ENCODE assay signal across 7 mouse cellular contexts in the genomic region with DNA sequence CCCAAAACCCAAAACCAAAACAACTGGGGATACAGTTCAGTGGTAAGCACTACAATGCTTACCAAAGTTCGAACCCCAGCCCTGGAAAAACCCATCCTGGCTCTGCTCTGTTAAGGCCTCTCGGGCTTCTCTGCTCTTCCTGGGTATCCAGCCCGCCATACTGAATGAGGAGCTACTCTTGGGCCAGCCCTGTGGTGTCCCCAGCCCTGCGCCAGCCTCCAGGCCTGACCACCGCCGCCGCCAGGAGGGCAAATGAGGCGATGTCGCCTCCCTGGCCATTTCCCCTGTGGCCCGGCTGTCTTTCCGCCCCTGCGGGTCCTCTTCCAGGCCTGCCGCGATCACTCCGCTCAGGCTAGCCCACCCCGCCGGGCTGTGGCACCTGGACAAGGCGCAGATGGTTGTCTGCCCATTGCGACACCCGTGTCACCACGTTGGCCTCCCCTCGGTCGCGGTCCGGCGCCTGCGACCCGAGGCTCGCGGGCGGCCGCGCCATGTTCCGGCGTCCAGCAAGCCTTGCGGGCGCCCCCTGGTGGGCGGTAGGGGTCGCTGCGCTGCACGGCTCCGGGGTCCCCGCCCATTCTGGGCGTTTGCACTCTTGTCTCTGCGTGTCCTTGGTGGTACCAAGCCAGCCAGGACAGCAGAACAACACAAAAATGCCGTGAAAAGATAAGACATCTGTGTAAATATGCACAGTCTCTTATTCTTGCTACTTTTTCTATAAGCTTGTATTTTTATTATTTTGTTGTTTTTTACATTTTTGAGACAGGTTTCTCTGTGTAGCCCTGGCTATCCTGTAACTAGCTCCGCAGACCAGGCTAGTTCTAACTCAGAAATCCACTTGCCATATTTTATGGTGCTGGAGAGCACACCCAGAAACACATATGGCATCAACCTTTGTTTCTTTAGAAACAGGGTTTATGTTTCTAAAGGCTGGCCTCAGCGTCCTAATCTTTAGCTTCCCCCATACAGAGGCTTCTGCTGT. TPM values are rescaled to one million over a fixed set of nuclear protein-coding genes. Genes with fewer than 3 reads are reported as not detected.
DNase-seq lines count a peak whose midpoint lies in the region; ATAC-seq lines count a peak whose summit lies in the region.

E130311K13Rik (minus strand) TSS at position 595 of the 982 bp plus-strand sequence.

- 5% methylated on average over 48 of the region's 48 CpGs for WGBS in embryonic facial prominence, embryonic 11.5 days
- 4% methylated on average over 46 of the region's 48 CpGs for WGBS in limb, embryonic 11.5 days
- WGBS in midbrain, embryonic 14.5 days, result 4% methylated on average over 47 of the region's 48 CpGs

- 0 out of 2 replicates have a peak within 1 kb of the TSS, but pooled peaks have one; percentile 35 for H3K27ac ChIP-seq in embryonic facial prominence, embryonic 11.5 days (replicated peaks; ENCODE audit: low read depth, low read length)
- 0 out of 2 replicates have a peak within 1 kb of the TSS, but pooled peaks have one; percentile 18 for H3K27ac ChIP-seq in limb, embryonic 11.5 days (replicated peaks; ENCODE audit: low read depth, low read length)
- peak within 1 kb of the TSS; percentile 83 for H3K27ac ChIP-seq in midbrain, embryonic 14.5 days (replicated peaks; ENCODE audit: low read depth, low read length)

- peak; percentile 96 for DNase-seq in adrenal gland, postnatal 14 days
- DNase-seq in embryonic facial prominence, embryonic 11.5 days (ENCODE audit: low spot score), result peak; percentile 93
- peak; percentile 99 for DNase-seq in heart, adult 11 months
- peak; percentile 96 for DNase-seq in kidney, adult 18-20 months
- DNase-seq in limb, embryonic 11.5 days (ENCODE audit: low spot score), result peak; percentile 93
- peak; percentile 96 for DNase-seq in midbrain, embryonic 14.5 days
- peak; percentile 75 to 93 for DNase-seq in spleen, adult 18-20 months

- H3K4me1 ChIP-seq in embryonic facial prominence, embryonic 11.5 days (ENCODE audit: control insufficient read depth, insufficient read depth, low read length), result no peaks in the 10 kb centered on the region
- no peaks in the 10 kb centered on the region for H3K4me1 ChIP-seq in limb, embryonic 11.5 days (ENCODE audit: control insufficient read depth, insufficient read depth, low read length)
- H3K4me1 ChIP-seq in midbrain, embryonic 14.5 days (ENCODE audit: control insufficient read depth, insufficient read depth, low read length), result no peaks in the 10 kb centered on the region

- ATAC-seq in embryonic facial prominence, embryonic 11.5 days (replicated peaks; ENCODE audit: insufficient number of reproducible peaks, low FRiP score, low TSS enrichment, low read depth), result peak; percentile 92
- peak; percentile 94 for ATAC-seq in limb, embryonic 11.5 days (ENCODE audit: insufficient number of reproducible peaks, low FRiP score, low TSS enrichment, low read depth)
- ATAC-seq in midbrain, embryonic 14.5 days (ENCODE audit: low FRiP score, low TSS enrichment), result peak; percentile 96

- H3K27me3 ChIP-seq in embryonic facial prominence, embryonic 11.5 days (ENCODE audit: control insufficient read depth, insufficient read depth, low read length), result no peaks in the 10 kb centered on the region
- no peaks in the 10 kb centered on the region for H3K27me3 ChIP-seq in limb, embryonic 11.5 days (ENCODE audit: control insufficient read depth, insufficient read depth, low read length)
- no peaks in the 10 kb centered on the region for H3K27me3 ChIP-seq in midbrain, embryonic 14.5 days (ENCODE audit: control insufficient read depth, insufficient read depth, low read length)

- peak within 1 kb of the TSS; percentile 95 for H3K9ac ChIP-seq in embryonic facial prominence, embryonic 11.5 days (replicated peaks; ENCODE audit: low read length)
- peak within 1 kb of the TSS; percentile 92 for H3K9ac ChIP-seq in limb, embryonic 11.5 days (ENCODE audit: low read length)
- peak within 1 kb of the TSS; percentile 93 for H3K9ac ChIP-seq in midbrain, embryonic 14.5 days (replicated peaks; ENCODE audit: low read length)

- peak within 1 kb of the TSS; percentile 65 for H3K4me3 ChIP-seq in embryonic facial prominence, embryonic 11.5 days (ENCODE audit: low read depth, low read length)
- H3K4me3 ChIP-seq in limb, embryonic 11.5 days (ENCODE audit: low read depth, low read length), result peak within 1 kb of the TSS; percentile 58
- H3K4me3 ChIP-seq in midbrain, embryonic 14.5 days (replicated peaks; ENCODE audit: low read depth, low read length), result peak within 1 kb of the TSS; percentile 69

- peak within 1 kb of the TSS; percentile 77 for H3K4me2 ChIP-seq in embryonic facial prominence, embryonic 11.5 days (ENCODE audit: low read depth, low read length)
- peak within 1 kb of the TSS; percentile 57 for H3K4me2 ChIP-seq in limb, embryonic 11.5 days (ENCODE audit: low read depth, severe bottlenecking)
- H3K4me2 ChIP-seq in midbrain, embryonic 14.5 days (ENCODE audit: low read length), result peak within 1 kb of the TSS; percentile 74

- no peaks in the 10 kb centered on the region for H3K36me3 ChIP-seq in embryonic facial prominence, embryonic 11.5 days (replicated peaks; ENCODE audit: control insufficient read depth, insufficient read depth, low read depth, low read length)
- no peaks in the 10 kb centered on the region for H3K36me3 ChIP-seq in limb, embryonic 11.5 days (ENCODE audit: control insufficient read depth, insufficient read depth, low read length)
- no peaks in the 10 kb centered on the region for H3K36me3 ChIP-seq in midbrain, embryonic 14.5 days (ENCODE audit: control insufficient read depth, insufficient read depth, low read length)

- no peaks in the 10 kb centered on the region for H3K9me3 ChIP-seq in embryonic facial prominence, embryonic 11.5 days (replicated peaks; ENCODE audit: control insufficient read depth, low read length)
- no peaks in the 10 kb centered on the region for H3K9me3 ChIP-seq in limb, embryonic 11.5 days (ENCODE audit: control insufficient read depth, low read length)
- no peaks in the 10 kb centered on the region for H3K9me3 ChIP-seq in midbrain, embryonic 14.5 days (ENCODE audit: control insufficient read depth, low read length)

RNA-seq across cellular contexts. Expression of gene E130311K13Rik, which starts in this region (rescaled TPM):
- 10.1 and 10.2 TPM in 2 replicates for total RNA-seq in adrenal gland, postnatal 14 days (2021)
- polyA plus RNA-seq in embryonic facial prominence, embryonic 11.5 days (2014; fragmentation: Nextera tagmentation; extraction: Ambion mirVana), result 3.8 and 3.9 TPM in 2 replicates
- 2.7 and 3.4 TPM in 2 replicates for polyA plus RNA-seq in limb, embryonic 11.5 days (2014; fragmentation: Nextera tagmentation; extraction: Ambion mirVana)
- polyA plus RNA-seq in midbrain, embryonic 14.5 days (2014; fragmentation: Nextera tagmentation; extraction: Ambion mirVana), result 5.6 TPM in 2 replicates

Comparison
In these comparisons a context has a peak if more than half of its experiments do, and no peak if none do; other contexts are left out.
1. Peak in every context shown above with its lines: DNase-seq, ATAC-seq, H3K4me3 ChIP-seq and H3K27ac ChIP-seq.
2. H3K27ac ChIP-seq: peak in every context shown above with its lines; median percentile 83 in midbrain, embryonic 14.5 days; 35 in embryonic facial prominence, embryonic 11.5 days; 18 in limb, embryonic 11.5 days.